Mouse (Mus musculus): ENCODE measurements at regions not wholly inside any gene's neighbourhood (a gene's known extent, or its start where the extent isn't known, plus 50 kb on each side); places are given as distances from the start of the nearest gene placed in this dataset.
A peak's percentile ranks its signal among the peaks of the same experiment; 100 is the strongest.

DNA sequence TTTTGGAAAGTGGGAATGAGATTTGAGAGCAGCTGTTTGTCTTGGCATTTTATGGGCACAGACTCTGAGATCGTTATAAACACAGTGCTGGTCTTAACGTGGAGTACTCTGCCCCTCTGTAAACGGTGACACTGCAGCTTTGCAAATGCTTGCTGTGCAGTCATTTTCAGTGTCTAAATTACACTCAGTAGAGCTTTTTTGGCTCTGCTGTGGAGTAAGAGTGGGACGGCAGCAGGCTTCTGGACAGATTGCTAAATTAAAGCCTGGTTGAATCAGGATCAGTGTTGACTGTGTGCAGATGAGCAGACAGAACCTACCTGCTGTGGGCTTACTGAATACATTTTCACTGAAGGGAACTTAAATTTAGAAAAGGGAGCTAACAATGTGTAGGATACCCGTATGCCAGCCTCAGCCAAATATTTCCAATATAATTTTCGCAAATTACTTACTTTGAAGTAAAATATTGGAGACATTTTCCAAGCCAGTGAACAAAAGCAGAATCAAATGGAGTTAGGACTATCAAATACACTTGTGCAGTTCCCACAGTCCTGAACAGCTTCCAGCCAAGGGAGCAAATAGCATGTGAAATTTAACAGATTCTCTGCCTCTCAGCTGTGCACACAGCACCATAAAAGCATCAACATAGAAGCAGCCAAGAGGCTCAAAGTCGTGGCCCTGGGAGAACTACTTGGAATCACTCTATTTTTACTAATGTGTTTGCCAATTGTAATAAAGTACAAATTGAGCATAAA lies 148.1 kb upstream of the Stac start:
- DNase-seq (ENCODE audit: low spot score in 2 of 2): peak; percentile 41 to 80

DNA sequence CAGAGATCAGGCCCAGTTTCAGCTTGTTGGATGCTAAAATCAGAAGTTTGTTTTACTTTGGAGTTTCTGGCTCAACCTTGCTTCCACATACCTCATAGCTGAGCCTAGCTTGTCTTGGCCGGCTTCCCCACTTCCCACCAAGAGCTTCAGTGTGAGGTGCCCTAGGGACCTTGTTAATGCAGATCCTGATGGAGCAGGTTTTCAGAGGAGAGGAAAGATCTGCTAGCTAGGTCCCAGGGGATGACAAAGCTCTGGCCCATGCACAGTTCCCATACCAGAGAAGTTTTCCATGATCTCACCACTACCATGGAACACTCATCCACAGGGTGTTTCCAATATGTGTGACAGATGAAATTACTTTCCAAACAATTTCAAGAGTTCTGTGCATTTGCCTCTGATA lies 131.9 kb upstream of the Stac start:
- DNase-seq (ENCODE audit: low spot score in 2 of 2): no peak

DNA sequence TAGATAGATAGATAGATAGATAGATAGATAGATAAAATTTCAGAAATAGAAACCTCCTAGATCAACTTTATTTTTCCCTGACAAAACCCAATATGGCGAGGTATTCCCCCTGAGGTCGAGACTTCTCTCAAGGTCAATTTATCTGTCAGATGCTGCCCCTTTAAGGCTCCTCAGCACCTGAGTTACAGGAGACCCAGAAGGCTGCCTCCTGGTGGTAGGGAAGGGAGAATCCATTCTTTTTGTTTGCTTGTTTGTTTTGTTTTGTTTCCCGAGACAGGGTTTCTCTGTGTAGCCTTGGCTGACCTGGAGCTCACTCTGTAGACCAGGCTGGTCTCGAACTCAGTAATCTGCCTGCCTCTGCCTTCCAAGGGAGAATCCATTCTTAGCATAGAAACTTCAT lies 127.3 kb upstream of the Stac start:
- no peak for DNase-seq (ENCODE audit: low spot score in 2 of 2)

DNA sequence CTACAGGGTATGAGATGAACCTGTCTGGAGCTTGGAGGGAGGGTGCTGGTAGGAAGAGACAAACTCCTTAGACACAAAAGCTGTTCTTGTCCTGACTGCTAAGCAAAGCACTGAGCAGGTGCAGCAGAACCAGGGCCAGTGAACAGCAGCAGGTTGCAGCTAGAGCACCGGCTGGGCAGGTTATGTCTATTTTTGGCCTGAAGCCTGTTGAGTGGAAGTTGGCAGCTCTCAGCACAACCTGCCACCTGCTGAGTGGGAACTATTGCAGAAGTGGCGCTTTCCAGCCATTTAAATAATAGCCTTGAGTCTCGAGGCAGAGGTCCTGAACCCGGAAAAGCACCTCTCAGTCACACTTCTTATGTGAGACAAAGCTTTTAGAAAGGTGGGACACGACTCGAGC lies 114.8 kb upstream of the Stac start:
- DNase-seq (ENCODE audit: low spot score in 2 of 2): peak; percentile 7 to 10

DNA sequence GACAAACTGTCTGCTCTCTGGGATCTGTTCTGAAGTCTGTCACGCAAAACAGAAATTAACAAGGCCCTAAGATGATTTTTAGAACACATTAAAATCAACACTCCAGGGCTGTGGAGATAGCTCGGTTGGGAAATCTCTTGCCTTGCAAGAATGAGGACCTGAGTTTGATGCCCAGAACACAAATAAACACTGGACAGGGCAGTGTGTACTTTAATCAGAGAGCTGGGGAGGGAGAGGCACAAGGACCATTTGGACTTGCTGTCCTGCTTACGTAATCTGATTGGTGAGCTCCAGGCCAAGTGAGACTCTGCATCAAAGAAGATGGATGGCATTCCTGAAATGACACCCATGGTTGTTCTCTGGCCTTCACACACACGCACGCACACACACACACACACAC lies 111.2 kb upstream of the Stac start:
- DNase-seq (ENCODE audit: low spot score in 2 of 2): no peak

DNA sequence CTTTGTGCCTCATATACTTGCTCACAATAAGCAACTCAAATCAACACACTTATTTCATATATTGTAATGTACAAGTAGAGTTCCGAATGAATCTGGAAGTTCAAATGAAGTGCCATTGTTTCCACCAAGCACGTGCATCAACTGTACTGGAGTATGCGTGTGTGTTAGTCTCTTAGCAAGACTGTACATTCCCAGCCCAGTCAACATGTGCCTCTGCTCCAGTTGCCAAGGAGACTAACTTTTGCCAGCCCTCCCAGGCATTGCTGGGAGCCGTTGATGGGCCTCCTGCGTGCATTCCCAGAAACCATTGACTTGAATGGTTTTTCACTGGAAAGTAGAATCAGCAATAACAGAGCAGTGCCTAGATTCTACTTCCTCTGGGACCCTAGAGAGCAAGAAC lies 110.7 kb upstream of the Stac start:
- DNase-seq (ENCODE audit: low spot score in 2 of 2): no peak

DNA sequence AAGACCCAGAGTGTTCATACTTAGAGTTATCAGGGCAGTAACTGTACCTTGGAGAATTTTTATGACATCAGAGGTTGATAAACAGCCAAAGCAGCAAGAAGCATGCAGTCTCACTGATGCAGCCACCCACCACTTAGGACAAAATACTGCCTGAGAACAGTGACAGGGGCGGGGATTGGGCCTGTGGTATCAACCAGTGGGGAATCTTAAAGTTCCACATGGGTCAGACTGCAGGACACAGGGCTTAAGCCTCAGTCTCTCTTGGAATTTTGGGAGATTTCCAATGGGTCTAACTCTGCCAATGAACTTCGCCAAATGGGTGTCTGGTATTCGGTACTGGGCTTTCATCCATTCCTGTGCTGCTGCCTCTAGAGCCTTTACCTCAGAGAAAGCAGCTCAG lies 88.8 kb upstream of the Stac start:
- DNase-seq (ENCODE audit: low spot score in 2 of 2): no peak

DNA sequence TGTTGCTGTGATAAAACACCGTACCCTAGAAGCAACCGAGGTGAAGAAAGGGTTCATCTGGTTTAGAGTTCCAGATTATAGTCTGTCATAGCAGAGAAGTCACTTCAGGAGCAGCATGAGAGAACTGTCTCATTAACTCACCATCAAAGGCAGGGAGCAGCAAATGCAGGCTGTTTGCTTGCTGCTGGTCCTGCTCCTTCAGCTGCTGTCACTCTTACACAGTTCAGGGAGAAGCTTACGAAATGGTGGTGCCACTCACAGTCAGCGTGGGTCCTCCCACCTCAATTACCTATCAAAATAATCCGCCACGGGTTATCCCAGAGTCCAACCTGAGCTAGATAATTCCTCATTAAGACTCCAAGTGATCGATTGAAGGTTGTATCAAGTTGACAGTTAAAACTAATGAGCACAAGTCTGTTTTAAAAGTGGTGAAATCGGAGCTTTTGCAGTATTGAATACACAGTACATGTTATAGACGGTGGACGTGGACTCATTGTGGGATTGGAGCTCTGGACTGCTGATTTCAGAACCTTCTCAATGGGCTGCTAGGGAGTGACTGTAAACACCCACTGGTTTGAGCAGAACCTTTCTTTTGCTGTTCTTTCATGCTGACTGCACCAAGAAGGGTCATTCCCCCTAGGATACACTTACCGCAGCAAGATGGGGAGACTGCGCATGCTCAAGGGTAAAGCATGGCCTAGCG lies 87.4 kb upstream of the Stac start:
- DNase-seq (ENCODE audit: low spot score in 2 of 2): no peak

DNA sequence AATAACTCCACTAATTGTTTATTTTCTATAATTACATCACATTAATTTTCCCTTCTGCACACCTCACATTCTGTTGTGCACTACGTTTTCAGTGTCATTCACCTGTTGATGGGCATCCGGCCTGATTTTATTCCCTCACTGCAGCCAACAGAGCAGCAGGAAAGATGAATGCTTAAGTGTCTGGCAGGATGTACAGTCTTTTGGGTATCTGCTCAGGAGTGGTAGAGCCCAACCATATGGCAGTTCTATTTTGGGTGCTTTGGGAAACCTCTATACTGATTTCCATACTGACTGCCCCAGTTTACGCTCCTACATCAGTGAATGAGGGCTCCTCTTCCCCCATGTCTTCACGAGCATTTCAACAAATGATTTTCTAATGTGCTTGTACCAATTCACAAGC lies 84.1 kb upstream of the Stac start:
- DNase-seq (ENCODE audit: low spot score in 2 of 2): no peak

DNA sequence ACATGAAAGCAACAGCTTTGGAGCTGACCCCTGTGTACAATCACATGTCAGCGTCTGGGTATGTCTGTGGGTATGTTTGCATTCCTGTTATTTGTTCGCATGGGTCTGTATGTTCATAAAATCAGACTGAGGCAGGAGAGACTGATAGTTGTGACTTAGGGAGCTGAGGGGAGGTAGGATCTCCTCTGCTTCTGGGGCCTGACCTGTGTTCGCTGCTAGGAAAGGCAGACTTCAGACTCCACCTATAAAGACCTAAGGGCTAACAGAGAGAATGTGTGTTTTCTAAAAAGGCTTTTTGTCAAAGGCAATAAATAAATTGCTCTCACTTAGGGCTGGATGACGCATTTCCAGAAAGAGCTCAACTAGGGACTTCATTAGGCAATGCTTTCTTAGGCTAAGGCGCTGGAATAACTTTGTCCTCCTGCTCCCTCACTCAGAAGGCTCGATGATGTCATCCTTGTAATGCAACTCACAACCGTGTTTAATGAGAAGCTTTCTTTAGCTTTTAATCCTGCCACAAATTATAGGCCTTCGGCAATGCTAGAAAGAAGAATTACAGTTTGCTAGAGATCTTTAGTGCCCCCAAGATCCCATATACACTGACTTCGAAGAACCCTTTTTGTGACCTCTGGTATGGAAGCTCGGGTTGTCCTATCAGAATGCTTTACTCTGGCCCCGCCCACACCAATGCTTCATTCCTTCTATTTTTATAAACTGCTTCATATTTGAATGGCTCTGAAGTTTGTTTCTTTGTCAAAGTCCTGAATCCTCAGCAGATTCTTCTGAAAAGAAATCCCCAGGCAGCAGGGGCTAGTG lies 72.7 kb upstream of the Stac start:
- no peak for DNase-seq (ENCODE audit: low spot score in 2 of 2)

DNA sequence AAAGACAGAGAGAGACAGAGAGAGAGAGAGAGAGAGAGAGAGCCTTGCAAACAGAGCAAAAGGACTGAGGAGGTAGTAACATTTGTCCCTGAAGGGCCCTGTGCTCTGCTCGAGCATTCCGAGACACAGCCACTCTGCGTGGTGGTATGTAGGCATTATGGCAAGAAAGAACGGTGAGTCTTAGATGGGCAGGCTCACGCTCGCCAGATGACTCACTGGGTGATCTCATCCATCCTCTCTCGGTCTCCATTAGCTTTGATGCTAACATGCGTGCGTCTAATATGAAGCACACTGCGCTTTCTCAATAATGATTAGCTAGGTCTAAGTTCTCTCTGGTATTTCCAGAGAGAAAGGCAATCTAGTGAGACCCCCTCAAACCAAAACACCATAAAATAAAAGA lies 65.1 kb upstream of the Stac start:
- DNase-seq (ENCODE audit: low spot score in 2 of 2): no peak

DNA sequence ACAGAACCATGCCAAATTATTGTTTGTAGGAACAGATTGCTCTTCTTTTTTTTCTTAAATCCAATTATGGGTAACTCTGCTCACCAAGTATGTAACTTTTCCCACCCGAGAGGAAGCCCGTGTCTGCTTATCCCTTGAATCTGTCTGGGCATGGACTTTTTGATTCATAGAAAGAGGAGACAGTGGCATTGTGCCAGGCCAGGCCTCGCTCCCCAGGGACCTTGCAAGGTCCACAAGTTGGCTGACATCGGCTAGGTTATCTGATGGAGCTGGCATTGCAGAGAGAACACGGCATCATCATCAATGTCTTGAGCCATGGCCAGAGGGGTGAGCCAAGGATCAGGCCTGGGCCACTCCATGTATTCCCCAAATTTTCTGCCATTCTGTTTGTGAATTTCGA lies 56.0 kb upstream of the Stac start:
- DNase-seq (ENCODE audit: low spot score in 2 of 2): no peak

DNA sequence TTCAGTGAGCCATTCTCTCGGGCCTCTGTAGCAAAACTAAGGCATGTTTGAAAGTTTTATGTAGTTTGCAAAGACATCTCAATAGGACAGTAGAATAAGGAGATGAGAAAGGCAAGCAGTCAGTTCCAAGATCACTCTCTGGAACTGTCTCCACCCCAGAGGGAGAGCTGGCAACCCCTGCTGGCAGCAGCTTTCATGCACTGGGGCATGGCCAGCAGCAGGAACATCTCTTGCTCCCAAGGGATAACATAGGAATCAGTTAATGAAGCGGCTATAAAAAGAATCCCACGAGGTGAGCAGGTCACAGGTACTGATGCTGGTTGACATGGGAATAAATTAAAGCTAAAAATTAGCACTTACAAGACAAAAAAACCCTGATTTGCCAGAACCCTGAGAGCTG lies 55.1 kb upstream of the Stac start:
- DNase-seq (ENCODE audit: low spot score in 2 of 2): peak in 1 of 2 experiments; percentile 14
